Mouse (Mus musculus) kidney, postnatal 0 days (tissue): ENCODE results near the gene Btbd1. TPM values are rescaled to one million over a fixed set of nuclear protein-coding genes. Genes with fewer than 3 reads are reported as not detected.

Experiments used
- ATAC-seq: fragments of 200-750 bp; cut with Nextera tagmentation; replicated peaks from 2 replicates; pipeline ENCODE4 v1.8.0; 2017; ENCODE audit warnings: low read depth, moderate number of reproducible peaks, moderate TSS enrichment, moderate library complexity; ENCODE audit not compliant: low FRiP score
- DNase-seq: peaks from one replicate; pipeline ENCODE4 v3.0.0-alpha.2; 2016; ENCODE audit warnings: low spot score
- H3K27ac ChIP-seq: fragments of 300-500 bp; sonication (generic); 2 replicates; pipeline ENCODE4 v1.5.1; 2014; ENCODE audit warnings: mild to moderate bottlenecking
- H3K27me3 ChIP-seq: fragments of 300-500 bp; sonication (generic); 2 replicates; pipeline ENCODE4 v1.6.1; 2014; ENCODE audit warnings: low read length, mixed read lengths; ENCODE audit not compliant: insufficient read depth
- H3K36me3 ChIP-seq: fragments of 300-500 bp; sonication (generic); 2 replicates; pipeline ENCODE4 v1.6.1; 2014; ENCODE audit warnings: low read length, mixed read lengths; ENCODE audit not compliant: insufficient read depth
- H3K4me1 ChIP-seq: fragments of 300-500 bp; sonication (generic); replicated peaks from 2 replicates; pipeline ENCODE4 v1.6.1; 2014; ENCODE audit warnings: antibody characterized with exemption, low read length, mixed read lengths; ENCODE audit not compliant: insufficient read depth
- H3K4me2 ChIP-seq: fragments of 300-500 bp; sonication (generic); 2 replicates; pipeline ENCODE4 v1.6.1; 2014; ENCODE audit warnings: mild to moderate bottlenecking, low read length, moderate library complexity, mixed read lengths
- H3K4me3 ChIP-seq: fragments of 300-500 bp; sonication (generic); replicated peaks from 2 replicates; pipeline ENCODE4 v1.5.1; 2014; ENCODE audit warnings: low read depth, low read length
- H3K9ac ChIP-seq: fragments of 300-500 bp; sonication (generic); 2 replicates; pipeline ENCODE4 v1.6.1; 2014; ENCODE audit warnings: low read depth, low read length
- H3K9me3 ChIP-seq: fragments of 300-500 bp; sonication (generic); replicated peaks from 2 replicates; pipeline ENCODE4 v1.6.1; 2016; ENCODE audit warnings: low read length, inconsistent platforms, mixed read lengths
- CTCF ChIP-seq: IDR thresholded peaks from 2 replicates; pipeline ENCODE4 v1.5.1; 2016; ENCODE audit warnings: antibody characterized with exemption, low read depth, mild to moderate bottlenecking, moderate library complexity
- WGBS: fragments of 180-500 bp; shearing (Covaris S2); extraction: QIAGEN DNeasy Blood & Tissue Kit; methylation state at CpG from one replicate; pipeline ENCODE4 v1.1.7; 2014; 5-methylcytosine and 5-hydroxymethylcytosine counted together
- polyA plus RNA-seq: library from polyadenylated mRNA; unstranded; fragments of >200 nt; fragmentation: Nextera tagmentation; extraction: Ambion mirVana; gene quantifications from 2 replicates; pipeline ENCODE4 v1.2.1, GENCODE M21; 2015

Btbd1 gene
- polyA plus RNA-seq, 1 experiment from 2014 or later = 76.5 TPM

DNA sequence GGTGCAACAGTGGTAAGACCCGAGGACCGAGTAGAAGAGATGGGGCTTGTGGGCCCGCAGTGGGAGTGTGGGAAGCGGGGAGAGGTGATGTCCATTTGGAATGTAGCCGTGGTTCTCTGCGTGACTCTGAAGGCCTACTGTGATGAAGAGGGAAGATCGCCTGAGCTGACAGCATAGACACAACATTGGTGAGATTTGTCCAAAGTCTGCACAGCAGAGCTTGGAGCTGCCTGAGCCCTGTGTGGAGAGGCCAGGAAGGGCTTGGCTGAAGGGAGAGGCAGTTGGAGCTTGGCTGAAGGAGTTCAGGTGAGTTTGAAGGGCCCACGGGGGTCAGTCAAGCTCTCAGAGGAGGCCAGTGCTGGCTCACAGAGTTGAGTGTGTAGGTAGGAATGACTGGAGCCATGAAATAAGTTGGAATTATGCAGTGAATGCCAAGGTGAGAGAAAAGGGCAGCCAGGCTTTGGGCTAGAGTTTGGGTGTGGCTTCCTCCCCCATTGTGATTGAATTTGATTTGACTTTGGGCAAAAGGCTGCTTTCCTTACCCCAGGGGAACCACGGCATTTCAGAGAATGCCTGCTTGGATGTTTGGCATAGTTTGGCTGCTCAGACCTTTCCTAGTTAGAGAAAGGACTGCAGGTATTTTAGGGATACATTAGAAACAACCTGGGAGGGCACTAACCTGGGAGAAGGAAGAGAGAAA, 38.1 kb upstream of the Btbd1 start:
- no peaks in the 10 kb centered on the region for H3K9me3 ChIP-seq
- H3K27ac ChIP-seq = no peak overlapping the region
- no peak for ATAC-seq
- WGBS = 87% methylated on average over 9 of the region's 9 CpGs
- no peaks in the 10 kb centered on the region; the same call in 1 of the 2 replicates for H3K36me3 ChIP-seq
- H3K4me3 ChIP-seq = no peak overlapping the region
- H3K4me1 ChIP-seq = no peaks in the 10 kb centered on the region
- no peaks in the 10 kb centered on the region for H3K27me3 ChIP-seq
- no peak for TF ChIP-seq CTCF
- no peak overlapping the region for H3K4me2 ChIP-seq
- H3K9ac ChIP-seq = no peak overlapping the region
- DNase-seq = no peak

GRCm38 (mm10) chr7:81865937-81866336, 36.7 kb upstream of the Btbd1 start:
- no peak for TF ChIP-seq CTCF
- no peaks in the 10 kb centered on the region; the same call in 1 of the 2 replicates for H3K36me3 ChIP-seq
- H3K4me1 ChIP-seq = no peaks in the 10 kb centered on the region
- H3K4me2 ChIP-seq = no peak overlapping the region
- H3K27ac ChIP-seq = no peak overlapping the region
- H3K27me3 ChIP-seq = no peaks in the 10 kb centered on the region
- DNase-seq = no peak
- no peak overlapping the region for H3K9ac ChIP-seq
- no peaks in the 10 kb centered on the region for H3K9me3 ChIP-seq
- no peak overlapping the region for H3K4me3 ChIP-seq
- no peak for ATAC-seq
- WGBS = 87% methylated on average over 6 of the region's 6 CpGs

- no peak overlapping the region for H3K4me3 ChIP-seq
- no peak overlapping the region for H3K4me2 ChIP-seq
- no peak for DNase-seq
- WGBS = 93% methylated on average over 6 of the region's 6 CpGs
- no peak for ATAC-seq
- H3K9ac ChIP-seq = no peak overlapping the region
- H3K4me1 ChIP-seq = no peaks in the 10 kb centered on the region
- TF ChIP-seq CTCF = no peak
- H3K9me3 ChIP-seq = no peaks in the 10 kb centered on the region
- no peak overlapping the region for H3K27ac ChIP-seq
- no peaks in the 10 kb centered on the region for H3K27me3 ChIP-seq
- no peaks in the 10 kb centered on the region; the same call in 1 of the 2 replicates for H3K36me3 ChIP-seq
These were observed 35.3 kb upstream of the Btbd1 start for GRCm38 (mm10) chr7:81864552-81864951.

DNA sequence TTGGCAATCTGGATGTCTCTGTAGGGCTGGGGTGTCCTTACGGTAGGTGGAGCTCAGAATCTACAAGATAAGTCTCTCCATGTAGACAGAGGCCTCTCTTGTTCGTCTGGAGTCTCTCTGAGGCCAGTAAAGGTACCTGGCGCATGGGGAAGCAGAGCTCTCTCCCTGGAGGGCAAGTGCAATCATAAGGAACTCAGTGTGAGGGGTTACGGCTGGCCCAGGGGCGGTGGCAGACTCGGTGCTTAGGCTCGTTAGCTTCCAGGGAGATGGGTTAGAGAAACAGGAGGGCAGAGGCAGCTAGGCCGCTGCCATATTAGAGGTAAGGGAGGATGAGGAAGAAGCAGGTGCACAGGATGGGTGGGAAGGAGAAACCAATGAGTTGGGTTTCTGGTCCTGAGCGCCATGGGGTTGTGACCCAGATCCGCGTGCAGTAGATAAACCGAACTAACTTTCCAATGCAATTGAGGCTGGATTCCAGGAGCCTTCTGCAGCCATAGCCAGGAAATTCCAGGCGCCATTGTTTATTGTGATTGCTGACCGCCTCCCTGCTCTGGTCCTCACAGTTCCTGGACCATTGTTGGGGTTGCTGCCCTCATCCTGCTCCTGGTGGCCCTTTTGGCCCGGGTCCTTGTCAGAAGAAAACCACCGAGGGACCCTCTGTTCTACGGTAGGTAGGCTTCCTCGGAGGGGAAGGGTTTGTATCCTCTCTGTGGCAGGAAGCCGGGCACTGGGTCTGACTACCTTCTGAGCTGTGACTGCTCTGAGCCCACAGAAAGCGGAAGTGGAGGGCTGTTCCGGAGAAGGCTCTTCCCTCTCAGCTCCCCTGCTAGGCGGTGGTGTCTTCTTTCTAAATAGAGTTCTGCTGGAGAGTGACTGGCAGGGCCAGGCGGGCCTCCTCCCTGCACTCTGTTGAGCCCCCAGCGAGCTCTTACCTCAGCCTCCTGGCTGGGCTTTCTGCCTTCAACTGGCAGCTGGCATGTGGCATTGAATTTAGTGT, 33.7 kb upstream of the Btbd1 start:
- TF ChIP-seq CTCF = no peak
- no peaks in the 10 kb centered on the region for H3K27me3 ChIP-seq
- no peak overlapping the region for H3K9ac ChIP-seq
- ATAC-seq = no peak
- 0 out of 2 replicates have a peak overlapping the region, but pooled peaks have one; percentile 6 for H3K27ac ChIP-seq
- H3K4me2 ChIP-seq = no peak overlapping the region
- no peak for DNase-seq
- WGBS = 72% methylated on average over 24 of the region's 24 CpGs
- H3K9me3 ChIP-seq = no peaks in the 10 kb centered on the region
- H3K4me1 ChIP-seq = peaks cover 6% of the 10 kb centered on the region; the same call in 1 of the 2 replicates
- H3K4me3 ChIP-seq = no peak overlapping the region
- H3K36me3 ChIP-seq = no peaks in the 10 kb centered on the region

- 79% methylated on average over 4 of the region's 4 CpGs for WGBS
- Histone ChIP-seq H3K4me3 (no peak overlapping the region), H3K9me3 (no peaks in the 10 kb centered on the region), H3K4me2 (no peak overlapping the region), H3K27me3 (no peaks in the 10 kb centered on the region), H3K36me3 (no peaks in the 10 kb centered on the region), H3K27ac (no peak overlapping the region), H3K4me1 (peaks cover 6% of the 10 kb centered on the region; the same call in 1 of the 2 replicates), H3K9ac (no peak overlapping the region)
- no peak for ATAC-seq
- TF ChIP-seq CTCF = no peak
- DNase-seq = no peak
These were observed 32.7 kb upstream of the Btbd1 start for GRCm38 (mm10) chr7:81861921-81862320.

GRCm38 (mm10) chr7:81861461-81861860, 32.2 kb upstream of the Btbd1 start:
- Histone ChIP-seq H3K9me3 (no peaks in the 10 kb centered on the region), H3K4me3 (no peak overlapping the region), H3K27ac (no peak overlapping the region), H3K4me1 (peaks cover 6% of the 10 kb centered on the region; the same call in 1 of the 2 replicates), H3K9ac (no peak overlapping the region), H3K4me2 (no peak overlapping the region), H3K36me3 (no peaks in the 10 kb centered on the region), H3K27me3 (no peaks in the 10 kb centered on the region)
- no peak for ATAC-seq
- 83% methylated on average over 2 of the region's 2 CpGs for WGBS
- no peak for DNase-seq
- TF ChIP-seq CTCF = no peak
